Mouse (Mus musculus): ENCODE results near the gene Atl3. TPM values are rescaled to one million over a fixed set of nuclear protein-coding genes. Genes with fewer than 3 reads are reported as not detected.

Gene Atl3
- polyA plus RNA-seq (2015; fragmentation: Nextera tagmentation; extraction: Ambion mirVana) = 8.7 and 9.0 TPM in 2 replicates

DNA sequence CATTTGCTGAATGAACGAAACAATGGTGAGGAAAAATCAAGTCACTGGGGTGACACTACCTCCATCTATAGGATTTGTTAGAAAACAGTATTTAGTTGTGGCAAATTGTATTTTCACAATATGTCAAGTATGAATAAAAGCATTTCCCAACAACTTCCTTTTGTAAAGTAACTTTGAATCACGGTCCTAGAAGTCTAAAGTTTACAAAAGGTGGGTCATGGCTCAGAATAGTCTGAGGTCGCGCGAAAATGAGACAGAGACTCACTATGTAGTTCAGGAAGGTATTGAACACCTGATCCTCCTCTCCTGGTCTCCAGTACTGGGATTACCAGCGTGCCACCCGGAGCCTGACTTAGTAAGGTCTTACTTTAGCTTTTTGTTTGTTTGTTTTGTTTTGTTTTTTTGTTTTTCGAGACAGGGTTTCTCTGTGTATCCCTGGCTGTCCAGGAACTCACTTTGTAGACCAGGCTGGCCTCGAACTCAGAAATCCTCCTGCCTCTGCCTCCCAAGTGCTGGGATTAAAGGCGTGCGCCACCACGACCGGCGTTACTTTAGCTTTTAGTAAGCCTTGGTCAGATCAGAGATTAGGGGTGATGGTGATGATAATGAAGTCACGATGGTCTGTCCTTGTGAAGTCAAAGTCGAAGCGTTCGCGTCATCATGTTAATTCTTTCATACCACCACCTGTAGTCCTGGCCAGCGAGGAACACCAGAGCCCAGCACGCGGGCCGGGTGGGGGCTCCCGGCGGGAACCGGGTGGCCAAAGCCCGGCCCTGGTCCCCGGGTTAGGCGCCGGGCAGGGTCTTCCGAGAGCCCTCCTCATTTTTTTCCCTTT is at the start of gene Atl3:
TSS of gene Atl3 (plus strand) at position 689 of the 835 bp plus-strand sequence.
- H3K4me3 ChIP-seq = peak within 1 kb of the TSS; percentile 90
- WGBS = 28% methylated on average over 31 of the region's 31 CpGs
- no peaks in the 10 kb centered on the region for H3K27me3 ChIP-seq
- H3K9ac ChIP-seq = peak within 1 kb of the TSS; percentile 91
- H3K4me2 ChIP-seq = peak within 1 kb of the TSS; percentile 89
- no peak for ATAC-seq (replicated peaks; ENCODE audit: insufficient number of reproducible peaks, insufficient read depth, low FRiP score, low read depth)
- H3K4me1 ChIP-seq (replicated peaks) = peaks cover 9% of the 10 kb centered on the region
- no peaks in the 10 kb centered on the region for H3K36me3 ChIP-seq
- peak within 1 kb of the TSS; percentile 100 for H3K27ac ChIP-seq
- H3K9me3 ChIP-seq (replicated peaks) = no peaks in the 10 kb centered on the region

DNA sequence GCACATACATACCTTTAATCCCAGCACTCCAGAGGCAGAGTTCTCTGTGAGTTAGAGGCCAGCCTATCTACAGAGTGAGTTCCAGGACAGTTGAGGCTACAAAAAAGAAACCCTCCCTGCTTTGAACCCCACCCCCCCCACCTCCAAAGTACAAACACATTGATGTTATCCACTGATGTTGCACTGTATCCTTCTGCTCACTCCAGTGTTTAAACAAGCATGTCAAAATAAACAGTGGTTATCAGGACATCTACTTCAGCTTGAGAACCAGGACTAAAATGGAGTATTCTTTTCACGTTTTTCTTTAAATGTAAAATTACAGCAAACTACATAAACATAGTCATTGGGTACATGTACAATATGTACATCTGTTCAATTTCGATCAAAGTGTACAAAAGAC is 48.7 kb upstream of the Atl3 start:
- no peak for ATAC-seq (replicated peaks; ENCODE audit: insufficient number of reproducible peaks, insufficient read depth, low FRiP score, low read depth)
- Histone ChIP-seq H3K4me1 (replicated peaks) (no peaks in the 10 kb centered on the region; the same call in 1 of the 2 replicates), H3K27me3 (no peaks in the 10 kb centered on the region), H3K9ac (no peak overlapping the region), H3K9me3 (replicated peaks) (no peaks in the 10 kb centered on the region), H3K4me2 (no peak overlapping the region), H3K36me3 (peaks cover 7% of the 10 kb centered on the region; the same call in 1 of the 2 replicates), H3K27ac (no peak overlapping the region), H3K4me3 (no peak overlapping the region)
- 83% methylated on average over 2 of the region's 2 CpGs for WGBS

DNA sequence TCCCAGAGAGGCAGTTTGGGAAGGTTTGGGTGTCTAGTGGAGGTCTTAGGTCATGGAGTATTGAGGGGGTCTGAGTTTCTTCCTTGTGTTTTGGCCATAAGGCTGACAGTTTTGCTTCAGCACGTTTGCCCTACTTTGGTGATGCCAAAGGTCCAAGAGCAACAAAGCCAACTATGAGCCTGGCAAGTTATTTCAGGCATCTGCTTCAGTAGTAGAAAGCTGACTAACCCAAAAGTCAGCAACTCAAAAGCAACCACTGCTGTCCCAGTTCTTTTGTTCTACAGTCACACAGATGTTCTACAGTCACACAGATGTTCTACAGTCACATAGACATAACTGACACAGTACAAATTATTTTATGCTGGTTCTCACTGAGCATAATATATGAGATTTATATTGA is 48.2 kb upstream of the Atl3 start:
- ATAC-seq (replicated peaks; ENCODE audit: insufficient number of reproducible peaks, insufficient read depth, low FRiP score, low read depth) = no peak
- H3K27ac ChIP-seq = no peak overlapping the region

DNA sequence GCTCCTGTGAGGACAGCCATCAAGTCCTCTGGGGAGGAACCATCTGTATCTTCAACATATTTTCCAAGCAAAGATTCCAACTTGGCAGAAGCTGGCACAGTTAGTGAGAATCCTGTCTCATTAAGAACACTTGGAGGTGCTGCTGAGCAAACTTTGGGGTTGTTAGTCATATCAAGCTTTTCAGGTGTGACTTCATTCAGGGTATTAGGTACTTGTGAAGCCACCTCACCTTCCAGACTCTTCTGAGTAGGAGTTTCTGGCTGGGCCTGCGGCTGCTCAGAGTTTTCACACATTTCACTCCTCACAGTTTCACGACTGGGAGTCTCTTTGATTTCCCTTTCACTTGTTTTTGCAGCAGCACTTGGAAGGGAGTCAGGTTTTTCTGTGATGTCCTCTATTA is 37.0 kb upstream of the Atl3 start:
- no peak overlapping the region for H3K4me2 ChIP-seq
- no peaks in the 10 kb centered on the region for H3K27me3 ChIP-seq
- H3K9me3 ChIP-seq (replicated peaks) = no peaks in the 10 kb centered on the region
- H3K27ac ChIP-seq = no peak overlapping the region
- H3K9ac ChIP-seq = no peak overlapping the region
- ATAC-seq (replicated peaks; ENCODE audit: insufficient number of reproducible peaks, insufficient read depth, low FRiP score, low read depth) = no peak
- H3K4me1 ChIP-seq (replicated peaks) = no peaks in the 10 kb centered on the region
- H3K36me3 ChIP-seq = no peaks in the 10 kb centered on the region
- 53% methylated on average over 2 of the region's 2 CpGs for WGBS
- no peak overlapping the region for H3K4me3 ChIP-seq

More for the DNA sequence above, 48.2 kb upstream of the Atl3 start:
- no peaks in the 10 kb centered on the region for H3K9me3 ChIP-seq (replicated peaks)
- H3K36me3 ChIP-seq = peaks cover 7% of the 10 kb centered on the region; the same call in 1 of the 2 replicates
- no peaks in the 10 kb centered on the region for H3K27me3 ChIP-seq
- WGBS = 74% methylated on average over 1 of the region's 1 CpGs
- H3K4me3 ChIP-seq = no peak overlapping the region
- H3K4me2 ChIP-seq = no peak overlapping the region
- no peak overlapping the region for H3K9ac ChIP-seq
- no peaks in the 10 kb centered on the region; the same call in 1 of the 2 replicates for H3K4me1 ChIP-seq (replicated peaks)

DNA sequence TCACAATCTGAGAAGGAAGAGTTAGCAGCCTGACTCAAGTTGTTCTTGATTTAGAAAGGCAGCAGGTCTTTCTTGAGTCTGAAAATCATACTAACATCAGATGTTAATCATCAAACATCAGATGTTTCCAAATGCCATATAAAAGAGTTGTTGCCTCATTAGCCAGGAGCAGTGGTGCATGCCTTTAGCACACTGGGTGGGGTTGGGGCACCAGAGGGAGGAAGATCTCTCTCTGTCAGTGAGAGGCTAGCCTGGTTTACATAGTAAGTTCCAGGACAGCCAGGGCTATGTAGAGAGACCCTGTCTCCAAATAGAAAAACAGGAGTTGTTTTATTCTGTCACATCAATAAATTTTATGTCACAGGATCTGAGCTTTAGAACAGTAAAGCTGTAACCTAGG is 34.9 kb upstream of the Atl3 start:
- ATAC-seq (replicated peaks; ENCODE audit: insufficient number of reproducible peaks, insufficient read depth, low FRiP score, low read depth) = no peak
- Histone ChIP-seq H3K4me2 (no peak overlapping the region), H3K27ac (no peak overlapping the region), H3K9me3 (replicated peaks) (no peaks in the 10 kb centered on the region), H3K9ac (no peak overlapping the region), H3K4me3 (no peak overlapping the region), H3K27me3 (no peaks in the 10 kb centered on the region), H3K4me1 (replicated peaks) (no peaks in the 10 kb centered on the region), H3K36me3 (no peaks in the 10 kb centered on the region; the same call in 1 of the 2 replicates)

DNA sequence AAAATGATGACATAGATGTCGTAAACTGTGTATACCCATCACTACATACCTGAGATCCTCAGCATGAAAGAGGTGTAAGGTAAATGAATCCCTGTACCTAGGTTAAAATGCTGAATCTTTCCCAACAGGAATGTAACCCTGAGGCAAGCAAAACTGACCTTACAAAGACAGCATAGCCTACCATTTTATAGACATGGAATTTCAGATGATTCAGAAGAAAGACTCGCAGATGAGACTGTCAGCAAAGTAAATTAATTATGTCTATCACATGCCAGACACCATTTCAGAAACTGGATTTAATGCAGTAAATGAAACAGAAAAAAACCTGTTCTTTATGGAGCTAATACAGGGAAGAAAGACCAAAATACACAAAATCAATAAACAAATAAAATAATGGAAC is 34.5 kb upstream of the Atl3 start:
- H3K27me3 ChIP-seq = no peaks in the 10 kb centered on the region
- no peaks in the 10 kb centered on the region for H3K4me1 ChIP-seq (replicated peaks)
- ATAC-seq (replicated peaks; ENCODE audit: insufficient number of reproducible peaks, insufficient read depth, low FRiP score, low read depth) = no peak
- no peaks in the 10 kb centered on the region; the same call in 1 of the 2 replicates for H3K36me3 ChIP-seq
- WGBS = 86% methylated on average over 2 of the region's 2 CpGs
- no peak overlapping the region for H3K27ac ChIP-seq
- no peak overlapping the region for H3K4me3 ChIP-seq
- H3K9ac ChIP-seq = no peak overlapping the region
- H3K9me3 ChIP-seq (replicated peaks) = no peaks in the 10 kb centered on the region
- H3K4me2 ChIP-seq = no peak overlapping the region

DNA sequence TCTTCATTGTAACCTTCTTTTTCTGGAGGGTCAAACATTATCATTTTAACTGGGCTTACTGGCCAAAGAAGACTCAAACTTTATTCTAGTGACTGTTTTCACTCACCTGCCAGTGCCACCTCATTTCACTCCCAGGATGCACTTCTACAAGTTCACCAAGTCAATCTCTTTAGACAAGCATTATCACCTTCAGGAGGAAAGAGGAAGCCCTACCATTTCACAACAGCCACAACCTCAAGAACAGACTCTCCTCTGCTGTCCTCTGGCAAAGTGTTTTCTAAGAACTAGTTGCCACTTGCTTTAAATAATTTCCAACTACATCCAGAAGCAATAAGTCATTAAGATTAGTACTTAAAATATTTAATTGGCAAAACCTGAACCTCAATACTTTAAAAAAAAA is 25.9 kb upstream of the Atl3 start:
- H3K27me3 ChIP-seq = no peaks in the 10 kb centered on the region
- no peak overlapping the region for H3K4me3 ChIP-seq
- no peak overlapping the region for H3K9ac ChIP-seq
- H3K36me3 ChIP-seq = peaks cover 11% of the 10 kb centered on the region
- no peak for ATAC-seq (replicated peaks; ENCODE audit: insufficient number of reproducible peaks, insufficient read depth, low FRiP score, low read depth)
- no peak overlapping the region for H3K27ac ChIP-seq
- H3K9me3 ChIP-seq (replicated peaks) = no peaks in the 10 kb centered on the region
- no peak overlapping the region for H3K4me2 ChIP-seq
- peaks cover 4% of the 10 kb centered on the region; the same call in 1 of the 2 replicates for H3K4me1 ChIP-seq (replicated peaks)

DNA sequence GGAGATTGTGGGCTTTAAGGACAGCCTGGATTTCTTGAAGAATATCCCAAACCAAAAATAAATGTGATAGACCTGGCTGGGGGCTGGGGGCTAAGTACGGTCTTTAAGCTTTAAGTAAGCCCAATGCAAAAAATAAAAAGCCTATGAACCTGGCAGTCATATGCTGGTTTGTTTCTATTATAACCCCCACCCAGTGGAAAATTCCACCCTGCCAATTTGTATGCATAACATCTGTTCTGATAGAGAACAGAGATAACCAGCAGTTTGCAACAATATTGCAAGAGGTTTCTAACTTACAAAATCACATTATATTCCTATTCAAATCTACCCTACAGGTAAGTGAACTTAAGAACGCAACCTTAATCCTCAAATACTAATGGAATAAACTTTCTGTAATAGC is 23.2 kb upstream of the Atl3 start:
- no peak for ATAC-seq (replicated peaks; ENCODE audit: insufficient number of reproducible peaks, insufficient read depth, low FRiP score, low read depth)
- peaks cover 16% of the 10 kb centered on the region for H3K36me3 ChIP-seq
- 84% methylated on average over 2 of the region's 2 CpGs for WGBS

DNA sequence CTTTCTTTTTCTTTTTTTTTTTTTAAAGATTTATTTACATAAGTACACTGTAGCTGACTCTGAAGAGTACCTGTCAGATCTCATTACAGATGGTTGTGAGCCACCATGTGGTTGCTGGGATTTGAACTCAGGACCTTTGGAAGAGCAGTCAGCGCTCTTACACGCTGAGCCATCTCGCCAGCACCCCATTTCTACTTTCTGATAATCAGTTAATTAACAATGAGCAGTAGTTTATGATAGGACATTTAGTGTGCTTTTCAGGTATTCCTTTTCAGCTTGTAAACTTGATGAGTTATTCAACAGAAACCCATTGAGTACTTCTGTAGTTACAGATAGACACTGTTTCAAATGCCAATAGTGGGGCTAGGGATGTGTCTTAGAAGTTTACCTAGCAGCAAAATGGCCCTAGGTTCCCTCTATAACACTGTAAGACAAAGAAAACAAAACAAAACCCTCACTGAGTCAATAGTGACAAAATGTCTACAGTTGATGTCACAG is 14.0 kb upstream of the Atl3 start:
- H3K4me1 ChIP-seq (replicated peaks) = peaks cover 22% of the 10 kb centered on the region
- no peak overlapping the region for H3K27ac ChIP-seq
- H3K36me3 ChIP-seq = no peaks in the 10 kb centered on the region
- no peaks in the 10 kb centered on the region for H3K9me3 ChIP-seq (replicated peaks)
- no peak overlapping the region for H3K9ac ChIP-seq
- no peak for ATAC-seq (replicated peaks; ENCODE audit: insufficient number of reproducible peaks, insufficient read depth, low FRiP score, low read depth)
- H3K4me3 ChIP-seq = no peak overlapping the region
- 94% methylated on average over 3 of the region's 3 CpGs for WGBS
- no peak overlapping the region for H3K4me2 ChIP-seq
- no peaks in the 10 kb centered on the region for H3K27me3 ChIP-seq

More for the DNA sequence above, 23.2 kb upstream of the Atl3 start:
- Histone ChIP-seq H3K4me2 (no peak overlapping the region), H3K9me3 (replicated peaks) (no peaks in the 10 kb centered on the region), H3K9ac (no peak overlapping the region), H3K27ac (0 out of 2 replicates have a peak overlapping the region, but pooled peaks have one; percentile 9), H3K4me3 (no peak overlapping the region), H3K27me3 (no peaks in the 10 kb centered on the region), H3K4me1 (replicated peaks) (peaks cover 4% of the 10 kb centered on the region; the same call in 1 of the 2 replicates)

DNA sequence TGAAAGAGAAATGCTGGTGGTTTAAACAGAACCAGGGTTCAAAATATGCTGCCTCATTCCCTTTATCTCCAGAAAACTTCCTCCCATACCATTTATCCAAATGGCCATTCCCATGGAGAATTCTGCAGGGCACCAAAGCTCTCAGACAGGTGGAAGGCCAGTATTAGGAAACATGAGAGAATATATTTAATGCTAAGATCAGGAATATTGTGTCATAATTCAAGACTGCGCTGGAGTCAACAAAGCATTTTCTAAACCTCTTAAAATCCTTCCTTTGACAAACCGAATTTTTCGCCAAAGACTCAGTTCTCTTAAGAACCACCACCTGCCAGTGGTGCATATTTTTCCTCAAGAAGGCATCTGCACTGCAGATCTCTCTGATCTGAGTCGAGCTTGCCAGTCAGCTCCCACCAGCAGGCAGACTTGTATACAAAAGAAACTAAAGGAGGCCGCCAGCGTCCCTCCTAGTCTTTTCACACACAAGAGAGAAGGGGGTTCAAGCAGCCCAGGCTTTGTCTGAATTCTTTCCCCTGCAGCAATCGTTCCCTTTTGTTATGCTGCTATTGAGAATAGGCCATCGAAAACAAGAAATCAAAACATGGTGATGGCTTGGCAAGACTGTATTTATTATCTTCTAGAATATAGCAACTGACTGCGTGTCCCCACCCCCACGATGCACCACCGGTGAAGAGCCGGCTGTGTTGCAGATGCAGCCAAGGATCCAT is 12.1 kb upstream of the Atl3 start:
- ATAC-seq (replicated peaks; ENCODE audit: insufficient number of reproducible peaks, insufficient read depth, low FRiP score, low read depth) = no peak
- H3K36me3 ChIP-seq = no peaks in the 10 kb centered on the region
- H3K27me3 ChIP-seq = no peaks in the 10 kb centered on the region
- H3K4me3 ChIP-seq = peak overlapping the region; percentile 85
- H3K4me2 ChIP-seq = peak overlapping the region; percentile 66
- H3K4me1 ChIP-seq (replicated peaks) = peaks cover 22% of the 10 kb centered on the region
- H3K27ac ChIP-seq = peak overlapping the region; percentile 98
- H3K9me3 ChIP-seq (replicated peaks) = no peaks in the 10 kb centered on the region
- 8% methylated on average over 12 of the region's 12 CpGs for WGBS
- peak overlapping the region; percentile 94 for H3K9ac ChIP-seq

DNA sequence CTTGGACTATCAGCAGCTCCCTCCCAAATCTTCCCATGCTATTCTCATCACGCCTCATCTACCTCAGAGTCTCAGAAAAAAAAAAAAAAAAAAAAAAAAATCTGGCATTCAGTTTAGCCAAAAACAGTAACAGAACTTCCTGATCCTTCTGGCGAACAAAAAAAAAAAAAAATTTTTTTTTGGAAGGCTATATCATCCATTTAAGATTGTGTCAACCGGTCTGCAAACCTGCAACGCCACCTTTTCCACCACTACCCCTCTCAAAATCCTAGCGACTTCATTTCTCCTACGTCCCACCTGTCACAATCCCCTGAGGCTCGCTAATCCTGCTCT is 11.6 kb upstream of the Atl3 start:
- peak overlapping the region; percentile 85 for H3K4me3 ChIP-seq
- WGBS = under 1% methylated on average over 7 of the region's 7 CpGs
- H3K4me1 ChIP-seq (replicated peaks) = peaks cover 22% of the 10 kb centered on the region
- no peaks in the 10 kb centered on the region for H3K27me3 ChIP-seq
- no peaks in the 10 kb centered on the region for H3K9me3 ChIP-seq (replicated peaks)
- no peaks in the 10 kb centered on the region for H3K36me3 ChIP-seq
- peak overlapping the region; percentile 94 for H3K9ac ChIP-seq
- H3K27ac ChIP-seq = peak overlapping the region; percentile 98
- ATAC-seq (replicated peaks; ENCODE audit: insufficient number of reproducible peaks, insufficient read depth, low FRiP score, low read depth) = no peak
- H3K4me2 ChIP-seq = peak overlapping the region; percentile 66

Data from heart, embryonic 15.5 days (tissue).